Mouse (Mus musculus) left cerebral cortex, postnatal 14 days (tissue): Measurements from ENCODE around the gene Pabpc4. TPM values are rescaled to one million over a fixed set of nuclear protein-coding genes. Genes with fewer than 3 reads are reported as not detected.

Source experiments
- DNase-seq, 2 experiments: peaks; one replicate each; pipeline ENCODE4 v3.0.0; 2021 to 2022; ENCODE audit warnings: low spot score in 2 of 2, mixed read lengths in 1 of 2
- intact Hi-C: fragments of 180-260 bp; cut with DNase I; formaldehyde crosslinking; loops from one replicate; pipeline ENCODE4 v1.15.1; 2025
- long read RNA-seq, 2 experiments: library from polyadenylated mRNA; stranded (forward); transcript quantifications; one replicate each; pipeline ENCODE4 v2.0.0; 2021
- total RNA-seq, 2 experiments: library from RNA; stranded (reverse); gene quantifications; 2 replicates each; pipeline ENCODE4 v1.2.3; 2021

Pabpc4 gene
- 10 to 100 TPM; 37.2 to 39.2 TPM for total RNA-seq
- long read RNA-seq, experiment 1, transcript Pabpc4-202 (15 exons, 3,019 nt) = major isoform, 5 of 21 reads
- long read RNA-seq, experiment 1, partial matches to known transcripts = 2 of 21 reads
- long read RNA-seq, experiment 1, other reads (novel, unspliced or antisense) = 11 of 21 reads
- long read RNA-seq, experiment 2, partial matches to known transcripts = 5 of 21 reads
- long read RNA-seq, experiment 2, other reads (novel, unspliced or antisense) = 8 of 21 reads

GRCm38 (mm10) chr4:123261721-123262401, at the start of gene Pabpc4:
Gene Pabpc4, plus strand, starts transcription at chr4:123262351.
- intact Hi-C loops = no loop called here
- no peak for DNase-seq

GRCm38 (mm10) chr4:123213975-123214374, 48.2 kb upstream of the Pabpc4 start:
- no peak for DNase-seq
- intact Hi-C loops = no loop called here

- intact Hi-C loops = no loop called here
- peak in 1 of 2 experiments; percentile 65 for DNase-seq
Observed at GRCm38 (mm10) chr4:123215367-123215766, 46.8 kb upstream of the Pabpc4 start.

GRCm38 (mm10) chr4:123216782-123217181, 45.4 kb upstream of the Pabpc4 start:
- intact Hi-C loops = no loop called here
- peak; percentile 52 to 56 for DNase-seq

- intact Hi-C loops = loop anchor here (2.0 kb wide), 1 partner anchor 35 kb away; no protein-coding TSS in a partner anchor
- peak; percentile 74 to 83 for DNase-seq
Observed at GRCm38 (mm10) chr4:123219720-123220357, 42.3 kb upstream of the Pabpc4 start.

GRCm38 (mm10) chr4:123220637-123221036, 41.5 kb upstream of the Pabpc4 start:
- intact Hi-C loops = no loop called here
- DNase-seq = no peak

GRCm38 (mm10) chr4:123223309-123223708, 38.8 kb upstream of the Pabpc4 start:
- no peak for DNase-seq
- intact Hi-C loops = no loop called here

GRCm38 (mm10) chr4:123225718-123226403, 36.3 kb upstream of the Pabpc4 start:
- peak in 1 of 2 experiments; percentile 49 for DNase-seq
- intact Hi-C loops = no loop called here

GRCm38 (mm10) chr4:123227707-123228106, 34.4 kb upstream of the Pabpc4 start:
- intact Hi-C loops = no loop called here
- no peak for DNase-seq

GRCm38 (mm10) chr4:123228270-123228669, 33.9 kb upstream of the Pabpc4 start:
- intact Hi-C loops = no loop called here
- DNase-seq = no peak

GRCm38 (mm10) chr4:123229166-123229565, 33.0 kb upstream of the Pabpc4 start:
- intact Hi-C loops = no loop called here
- no peak for DNase-seq

GRCm38 (mm10) chr4:123232841-123233240, 29.3 kb upstream of the Pabpc4 start:
- intact Hi-C loops = no loop called here
- DNase-seq = no peak

GRCm38 (mm10) chr4:123233492-123234084, 28.6 kb upstream of the Pabpc4 start, which contains the start of gene Heyl:
Gene Heyl, plus strand, starts transcription at chr4:123233556.
- intact Hi-C loops = no loop called here

GRCm38 (mm10) chr4:123235835-123236430, 26.2 kb upstream of the Pabpc4 start:
- DNase-seq = no peak
- intact Hi-C loops = no loop called here

More at GRCm38 (mm10) chr4:123233492-123234084, 28.6 kb upstream of the Pabpc4 start, which contains the start of gene Heyl:
- no peak for DNase-seq

- intact Hi-C loops = no loop called here
- no peak for DNase-seq
Observed at GRCm38 (mm10) chr4:123236431-123237031, 25.6 kb upstream of the Pabpc4 start.

- intact Hi-C loops = no loop called here
- DNase-seq = no peak
Observed at GRCm38 (mm10) chr4:123237386-123238266, 24.5 kb upstream of the Pabpc4 start.

- DNase-seq = no peak
- intact Hi-C loops = no loop called here
Observed at GRCm38 (mm10) chr4:123239361-123240203, 22.6 kb upstream of the Pabpc4 start.
